Mouse (Mus musculus): ENCODE results near the gene Exosc2.

The Exosc2 gene

GRCm38 (mm10) chr2:31720783-31721182 is 50.3 kb downstream of the Exosc2 start:
- in situ Hi-C loops (cut with MboI, MseI) = no loop called here

- in situ Hi-C loops (cut with MboI, MseI) = no loop called here
Measured at GRCm38 (mm10) chr2:31724730-31725490, 54.4 kb downstream of the Exosc2 start.

- in situ Hi-C loops (cut with MboI, MseI) = no loop called here
Measured at GRCm38 (mm10) chr2:31727576-31728277, 57.2 kb downstream of the Exosc2 start.

GRCm38 (mm10) chr2:31730640-31731039 is 60.1 kb downstream of the Exosc2 start:
- in situ Hi-C loops (cut with MboI, MseI) = no loop called here
